Mouse (Mus musculus): Measurements from ENCODE around the gene Arrb1.

- TF ChIP-seq GATA1 (IDR thresholded peaks at IDR 0.05; ENCODE audit: borderline replicate concordance, low read length) (no peak), FLI1 (IDR thresholded peaks at IDR 0.05; ENCODE audit: low read length) (no peak)
Observed at GRCm38 (mm10) chr7:99606766-99607165, 71.5 kb downstream of the Arrb1 start.
